Mouse (Mus musculus): ENCODE results near the gene Vkorc1l1.
"Not testable (repeated sequence)": the region's sequence is repeated elsewhere in the genome, so short reads cannot be mapped to it uniquely, and the experiment has no call there.

The Vkorc1l1 gene

DNA sequence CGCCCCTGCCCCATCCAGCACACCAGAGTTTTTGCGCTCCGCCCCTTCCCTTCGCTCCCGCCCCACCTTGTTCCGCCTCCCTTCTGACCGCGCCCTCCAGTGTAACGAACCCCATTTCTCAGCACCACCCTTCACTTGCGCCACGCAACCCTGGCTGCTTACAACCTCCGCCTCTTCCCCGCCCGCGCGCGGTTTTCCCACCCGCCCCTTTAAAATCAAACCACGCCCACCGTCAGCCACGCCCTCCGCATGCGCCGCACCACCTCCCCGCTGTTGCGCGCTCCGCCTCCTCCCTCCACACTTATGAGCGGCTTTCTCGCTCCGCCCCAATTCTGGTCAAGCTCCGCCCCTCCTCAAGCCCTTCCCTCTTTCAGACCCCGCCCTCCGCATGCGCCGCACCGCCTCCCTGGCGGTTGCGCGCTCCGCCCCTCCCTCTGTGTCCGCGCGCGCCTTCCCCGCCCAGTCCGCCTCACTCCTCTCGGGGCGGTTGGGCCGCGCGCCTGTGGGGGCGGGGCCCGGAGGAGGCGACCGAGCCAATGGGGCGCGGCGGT, at the start of gene Vkorc1l1:
TSS of gene Vkorc1l1 (plus strand) at position 476 of the 551 bp plus-strand sequence.
- in situ Hi-C loops (cut with MboI, MseI) = no loop called here

GRCm38 (mm10) chr5:129895198-129896088, 46.3 kb upstream of the Vkorc1l1 start, which contains the start of gene Zbed5:
Gene Zbed5, plus strand, starts transcription at chr5:129895723.
- in situ Hi-C loops (cut with MboI, MseI) = no loop called here

DNA sequence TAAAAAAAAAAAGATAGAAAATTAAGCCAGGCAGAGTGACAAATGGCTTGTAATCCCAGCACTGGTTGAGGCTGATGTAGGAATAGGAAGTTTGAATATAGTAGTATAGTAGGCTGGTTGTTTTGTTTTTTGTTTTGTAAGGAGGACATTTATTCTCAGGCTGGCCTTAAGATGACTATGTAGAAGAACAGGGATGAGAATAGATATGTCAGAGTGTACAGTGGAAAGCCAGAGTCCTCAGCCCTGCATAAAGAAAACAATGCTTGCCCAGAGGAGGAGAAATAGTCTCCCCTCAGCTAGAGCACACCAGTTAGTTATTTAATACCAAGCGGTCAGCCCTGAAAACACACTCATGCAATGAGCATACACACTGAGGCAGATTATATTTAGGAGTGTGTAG, 43.3 kb upstream of the Vkorc1l1 start, which contains the start of gene Phkg1:
TSS of gene Phkg1 (minus strand) at position 101 of the 400 bp plus-strand sequence.
- in situ Hi-C loops (cut with MboI, MseI) = no loop called here

GRCm38 (mm10) chr5:129907775-129908174, 34.0 kb upstream of the Vkorc1l1 start:
- in situ Hi-C loops (cut with MboI, MseI) = no loop called here

DNA sequence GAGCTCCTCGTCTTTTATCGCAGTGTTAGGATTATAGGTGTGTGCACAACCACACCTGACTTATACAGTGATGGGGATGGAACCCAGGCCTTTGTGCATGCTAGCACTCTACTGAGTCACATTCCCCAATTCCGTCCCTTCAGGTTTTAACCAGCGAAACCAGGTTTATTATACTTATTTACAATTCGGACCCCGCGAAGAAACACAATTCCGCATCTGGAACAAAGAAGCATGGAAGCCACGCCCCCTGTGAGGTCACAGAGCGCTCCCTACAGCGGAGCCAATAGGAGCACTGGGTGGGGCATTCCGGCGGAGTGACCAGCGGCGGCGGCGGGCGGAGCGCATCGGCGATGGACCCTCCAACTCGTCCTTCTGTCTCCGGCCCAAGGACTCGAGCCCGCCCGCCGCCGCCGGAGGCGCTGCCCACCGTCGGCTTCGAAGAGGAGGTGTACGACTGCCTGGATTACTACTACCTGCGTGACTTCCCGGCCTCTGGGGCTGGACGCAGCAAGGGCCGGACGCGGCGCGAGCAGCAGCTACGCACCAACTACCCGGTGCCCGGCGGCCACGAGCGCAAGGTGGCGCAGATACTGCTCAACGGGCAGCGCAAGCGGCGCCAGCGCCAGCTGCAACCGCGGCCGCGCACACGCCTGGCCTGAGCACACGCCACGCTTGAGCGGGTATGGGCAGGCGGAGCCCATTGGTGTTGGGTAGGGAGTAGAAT, 33.4 kb upstream of the Vkorc1l1 start, which contains the start of gene Nupr1l:
TSS of gene Nupr1l (plus strand) at position 299 of the 724 bp plus-strand sequence.
- in situ Hi-C loops (cut with MboI, MseI) = no loop called here

- in situ Hi-C loops (cut with MboI, MseI) = no loop called here
Observed at GRCm38 (mm10) chr5:129909147-129909546, 32.6 kb upstream of the Vkorc1l1 start.

DNA sequence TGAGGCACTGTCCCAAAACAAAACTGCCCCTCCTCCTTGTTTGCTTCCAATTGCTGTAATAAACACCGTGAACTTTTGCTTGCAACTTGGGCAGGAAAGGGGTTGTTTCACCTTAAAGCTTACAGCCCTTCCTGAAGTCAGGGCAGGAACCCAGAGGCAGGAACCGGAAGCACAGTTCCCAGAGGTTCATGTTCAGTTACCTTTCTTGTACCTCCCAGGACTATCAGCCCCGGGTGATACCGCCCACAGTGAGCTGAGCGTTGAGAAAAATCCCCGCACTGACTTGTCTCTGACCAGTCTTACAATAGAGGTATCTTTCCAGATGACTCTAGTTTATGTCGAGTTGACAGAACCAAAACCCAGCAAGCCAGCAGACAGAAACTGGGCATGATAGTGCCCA, 32.2 kb upstream of the Vkorc1l1 start:
- in situ Hi-C loops (cut with MboI, MseI) = no loop called here

DNA sequence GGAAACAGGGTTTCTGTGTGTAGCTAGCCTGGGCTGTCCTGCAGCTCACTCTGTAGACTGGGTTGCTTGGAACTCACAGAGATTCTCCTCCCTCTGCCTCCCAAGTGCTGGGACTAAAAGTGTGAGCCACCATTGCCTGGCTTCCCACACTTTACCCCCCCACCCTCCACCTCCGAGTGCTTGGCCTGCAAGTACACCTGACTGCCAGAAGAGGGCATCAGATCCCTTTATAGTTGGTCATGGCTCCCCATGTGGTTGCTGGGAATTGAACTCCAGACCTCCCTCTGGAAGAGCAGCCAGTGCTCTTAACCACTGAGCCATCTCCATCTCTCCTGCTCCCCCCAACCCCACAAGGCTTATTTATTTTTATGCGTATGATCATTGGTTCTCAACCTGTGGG, 27.7 kb upstream of the Vkorc1l1 start:
- in situ Hi-C loops (cut with MboI, MseI) = no loop called here

DNA sequence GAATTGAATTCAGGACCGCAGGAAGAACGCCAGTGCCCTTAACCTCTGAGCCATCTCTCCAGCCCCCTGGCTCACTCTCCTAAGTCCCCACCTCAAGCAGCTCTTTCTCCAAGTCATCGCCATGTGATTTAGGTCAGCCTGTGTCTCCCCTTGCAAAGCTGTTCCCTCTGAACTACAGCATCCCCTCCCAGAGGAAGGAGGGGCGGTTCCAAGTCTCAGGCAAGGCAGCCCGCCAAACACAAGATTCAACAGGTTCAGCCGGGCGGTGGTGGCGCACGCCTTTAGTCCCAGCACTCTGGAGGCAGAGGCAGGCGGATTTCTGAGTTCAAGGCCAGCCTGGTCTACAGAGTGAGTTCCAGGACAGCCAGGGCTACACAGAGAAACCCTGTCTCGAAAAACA, 26.3 kb upstream of the Vkorc1l1 start:
- in situ Hi-C loops (cut with MboI, MseI) = not testable (repeated sequence)

DNA sequence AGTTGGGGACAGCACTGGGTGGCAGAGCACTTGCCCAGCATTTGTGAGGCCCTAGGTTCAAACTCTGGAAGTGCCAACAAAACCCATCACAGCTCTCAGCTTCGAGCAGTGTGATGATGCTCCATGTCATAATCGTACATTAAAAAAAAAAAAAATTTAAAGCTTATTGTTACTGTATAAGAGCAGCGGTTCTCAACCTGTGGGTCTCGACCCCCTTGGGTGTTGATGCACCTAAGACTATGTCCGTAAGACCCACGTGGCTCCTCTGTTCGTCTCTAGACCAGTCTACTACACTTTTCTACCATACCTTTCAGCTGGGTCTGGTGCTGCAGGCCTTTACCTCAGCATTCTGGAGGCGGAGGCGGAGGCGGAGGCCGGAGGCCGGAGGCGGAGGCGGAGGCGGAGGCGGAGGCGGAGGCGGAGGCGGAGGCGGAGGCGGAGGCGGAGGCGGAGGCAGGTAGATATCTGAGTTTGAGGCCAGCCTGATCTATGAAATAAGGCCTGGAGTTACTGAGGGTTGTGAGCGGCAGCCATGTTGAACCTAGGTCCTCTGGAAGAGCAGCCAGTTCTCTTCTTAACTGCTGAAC, 23.6 kb upstream of the Vkorc1l1 start:
- in situ Hi-C loops (cut with MboI, MseI) = no loop called here

- in situ Hi-C loops (cut with MboI, MseI) = no loop called here
Observed at GRCm38 (mm10) chr5:129918752-129919151, 23.0 kb upstream of the Vkorc1l1 start.

GRCm38 (mm10) chr5:129919320-129919719, 22.4 kb upstream of the Vkorc1l1 start:
- in situ Hi-C loops (cut with MboI, MseI) = no loop called here

GRCm38 (mm10) chr5:129921972-129922371, 19.8 kb upstream of the Vkorc1l1 start:
- in situ Hi-C loops (cut with MboI, MseI) = no loop called here

GRCm38 (mm10) chr5:129924820-129925452, 16.8 kb upstream of the Vkorc1l1 start:
- in situ Hi-C loops (cut with MboI, MseI) = loop anchor here in 1 of 2 experiments (5.0 kb wide), 1 partner anchor 72 kb away; no protein-coding TSS in a partner anchor

GRCm38 (mm10) chr5:129925933-129926332, 15.8 kb upstream of the Vkorc1l1 start:
- in situ Hi-C loops (cut with MboI, MseI) = loop anchor here in 1 of 2 experiments (5.0 kb wide), 1 partner anchor 71 kb away; no protein-coding TSS in a partner anchor

- in situ Hi-C loops (cut with MboI, MseI) = loop anchor here (5.0 kb wide), 2 partner anchors 67 to 138 kb away; no protein-coding TSS in a partner anchor
Observed at GRCm38 (mm10) chr5:129929924-129930855, 11.6 kb upstream of the Vkorc1l1 start.

DNA sequence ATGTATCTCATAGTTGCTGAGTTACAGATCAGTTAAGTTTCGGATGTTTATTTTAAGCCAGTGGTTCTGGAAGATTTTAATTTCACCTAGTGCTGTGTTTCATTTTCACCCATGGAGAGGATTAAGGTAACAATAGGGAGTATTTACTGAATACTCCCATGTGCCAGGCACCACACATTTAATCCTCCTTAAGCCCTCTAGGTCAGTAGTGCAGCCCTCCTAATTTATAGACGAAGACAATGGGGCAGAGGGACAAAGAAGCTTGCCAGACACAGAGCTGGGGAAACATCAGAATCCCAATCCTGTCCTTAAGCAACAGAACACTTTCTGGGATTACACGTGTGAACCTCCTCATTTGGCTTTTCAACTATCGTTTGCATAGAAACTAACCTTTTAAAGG, 4.8 kb upstream of the Vkorc1l1 start:
- in situ Hi-C loops (cut with MboI, MseI) = no loop called here

DNA sequence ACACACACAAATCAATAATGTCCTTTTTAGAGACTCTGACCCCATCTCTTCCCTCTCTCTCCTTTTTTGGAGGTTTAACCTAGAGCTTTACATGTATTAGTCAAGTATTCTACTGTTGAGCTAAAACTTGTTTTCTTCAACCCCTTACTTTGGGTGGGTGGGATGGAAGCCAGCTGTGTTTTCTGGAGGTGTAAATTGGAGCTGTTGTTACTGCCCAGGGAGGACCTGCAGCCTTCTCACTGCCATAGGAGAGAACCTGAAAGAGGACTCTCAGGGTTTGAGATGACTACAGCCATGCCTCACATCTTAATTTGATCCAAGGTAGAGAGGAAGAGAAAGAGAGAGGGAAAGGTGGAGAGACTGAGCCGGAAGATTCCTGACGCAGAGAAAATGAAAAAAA, 1.5 kb upstream of the Vkorc1l1 start:
- in situ Hi-C loops (cut with MboI, MseI) = no loop called here

- in situ Hi-C loops (cut with MboI, MseI) = no loop called here
Observed at GRCm38 (mm10) chr5:129940736-129941494, 855 bp upstream of the Vkorc1l1 start.
